Mouse (Mus musculus) thymus, adult 2 months (tissue): ENCODE data around the gene Nhlh1.

Experiments used
- CTCF ChIP-seq: fragments of 200-500 bp; IDR thresholded peaks from 2 replicates; pipeline ENCODE4 v1.5.1; 2012; ENCODE audit warnings: mild to moderate bottlenecking, control low read depth, low read length, moderate library complexity, borderline replicate concordance; ENCODE audit not compliant: control insufficient read depth, poor library complexity, insufficient read depth; ENCODE audit errors: extremely low read depth
- POLR2A ChIP-seq: fragments of 200-500 bp; IDR thresholded peaks from 2 replicates; pipeline ENCODE4 v1.6.1; 2012; ENCODE audit warnings: mild to moderate bottlenecking, low read length, control low read depth, moderate library complexity; ENCODE audit not compliant: control insufficient read depth, poor library complexity, insufficient read depth; ENCODE audit errors: extremely low read depth

GRCm38 (mm10) chr1:172024140-172024895, 33.1 kb downstream of the Nhlh1 start:
- no peak for TF ChIP-seq CTCF
- no peak for TF ChIP-seq POLR2A
